Mouse (Mus musculus) midbrain, embryonic 11.5 days (tissue): ENCODE results near the gene Mfge8. TPM values are rescaled to one million over a fixed set of nuclear protein-coding genes. Genes with fewer than 3 reads are reported as not detected.

Experiments
- ATAC-seq: fragments of 200-750 bp; cut with Nextera tagmentation; 2 replicates; pipeline ENCODE4 v1.8.0; 2017; ENCODE audit warnings: moderate TSS enrichment, moderate library complexity; ENCODE audit not compliant: low FRiP score
- DNase-seq: peaks from one replicate; pipeline ENCODE4 v3.0.0; 2015; ENCODE audit warnings: low spot score; ENCODE audit errors: missing footprints
- H3K27ac ChIP-seq: fragments of 300-500 bp; sonication (generic); 2 replicates; pipeline ENCODE4 v1.5.1; 2014; ENCODE audit warnings: low read depth, low read length
- H3K27me3 ChIP-seq: fragments of 300-500 bp; sonication (generic); 2 replicates; pipeline ENCODE4 v1.6.1; 2014; ENCODE audit warnings: mild to moderate bottlenecking, low read length, moderate library complexity, mixed read lengths; ENCODE audit not compliant: control insufficient read depth, insufficient read depth
- H3K36me3 ChIP-seq: fragments of 300-500 bp; sonication (generic); 2 replicates; pipeline ENCODE4 v1.6.1; 2014; ENCODE audit warnings: mild to moderate bottlenecking, low read length, moderate library complexity, mixed read lengths; ENCODE audit not compliant: control insufficient read depth, insufficient read depth
- H3K4me1 ChIP-seq: fragments of 300-500 bp; sonication (generic); 2 replicates; pipeline ENCODE4 v1.6.1; 2014; ENCODE audit warnings: low read length; ENCODE audit not compliant: control insufficient read depth, insufficient read depth
- H3K4me2 ChIP-seq: fragments of 300-500 bp; sonication (generic); 2 replicates; pipeline ENCODE4 v1.6.1; 2014; ENCODE audit warnings: mild to moderate bottlenecking, moderate library complexity
- H3K4me3 ChIP-seq: fragments of 300-500 bp; sonication (generic); 2 replicates; pipeline ENCODE4 v1.5.1; 2014; ENCODE audit warnings: low read depth, low read length
- H3K9ac ChIP-seq: fragments of 300-500 bp; sonication (generic); 2 replicates; pipeline ENCODE4 v1.6.1; 2014; ENCODE audit warnings: low read length
- H3K9me3 ChIP-seq: fragments of 300-500 bp; sonication (generic); 2 replicates; pipeline ENCODE4 v1.6.1; 2016; ENCODE audit warnings: low read length; ENCODE audit not compliant: control insufficient read depth
- WGBS: fragments of 180-500 bp; shearing (Covaris S2); extraction: QIAGEN DNeasy Blood & Tissue Kit; methylation state at CpG from one replicate; pipeline ENCODE4 v1.1.7; 2014; 5-methylcytosine and 5-hydroxymethylcytosine counted together
- polyA plus RNA-seq: library from polyadenylated mRNA; unstranded; fragments of >200 nt; fragmentation: Nextera tagmentation; extraction: Ambion mirVana; gene quantifications from 2 replicates; pipeline ENCODE4 v1.2.1, GENCODE M21; 2014

Mfge8 gene
- 70.6 and 76.9 TPM in 2 replicates for polyA plus RNA-seq

GRCm38 (mm10) chr7:79148711-79149266 is at the start of gene Mfge8:
Mfge8 (minus strand) TSS chr7:79149060.
- H3K27me3 ChIP-seq, result no peaks in the 10 kb centered on the region
- ATAC-seq (peak; percentile 98), DNase-seq (peak; percentile 99)
- H3K36me3 ChIP-seq, result no peaks in the 10 kb centered on the region
- WGBS, result under 1% methylated on average over 39 of the region's 39 CpGs
- peak within 1 kb of the TSS; percentile 44 for H3K9ac ChIP-seq
- peak within 1 kb of the TSS; percentile 61 for H3K4me2 ChIP-seq
- H3K4me3 ChIP-seq, result peak within 1 kb of the TSS; percentile 42
- H3K9me3 ChIP-seq, result no peaks in the 10 kb centered on the region
- H3K27ac ChIP-seq, result no peak within 1 kb of the TSS
- peaks cover 13% of the 10 kb centered on the region for H3K4me1 ChIP-seq

GRCm38 (mm10) chr7:79194560-79195413 is 45.9 kb upstream of the Mfge8 start:
- ATAC-seq (no peak), DNase-seq (no peak)
- 88% methylated on average over 16 of the region's 16 CpGs for WGBS
- Histone ChIP-seq H3K4me1 (no peaks in the 10 kb centered on the region), H3K36me3 (no peaks in the 10 kb centered on the region), H3K4me2 (no peak overlapping the region), H3K27me3 (no peaks in the 10 kb centered on the region), H3K9ac (no peak overlapping the region), H3K27ac (no peak overlapping the region), H3K9me3 (no peaks in the 10 kb centered on the region), H3K4me3 (no peak overlapping the region)

- H3K9ac ChIP-seq, result no peak overlapping the region
These were observed 45.1 kb upstream of the Mfge8 start for GRCm38 (mm10) chr7:79193936-79194335.

GRCm38 (mm10) chr7:79191501-79191900 is 42.6 kb upstream of the Mfge8 start:
- H3K27ac ChIP-seq, result no peak overlapping the region
- DNase-seq, result no peak
- H3K36me3 ChIP-seq, result no peaks in the 10 kb centered on the region
- H3K9me3 ChIP-seq, result no peaks in the 10 kb centered on the region
- no peaks in the 10 kb centered on the region for H3K27me3 ChIP-seq
- WGBS, result 75% methylated on average over 5 of the region's 5 CpGs
- no peak overlapping the region for H3K9ac ChIP-seq
- no peak for ATAC-seq
- H3K4me2 ChIP-seq, result no peak overlapping the region
- H3K4me3 ChIP-seq, result no peak overlapping the region
- H3K4me1 ChIP-seq, result no peaks in the 10 kb centered on the region

More at GRCm38 (mm10) chr7:79193936-79194335, 45.1 kb upstream of the Mfge8 start:
- DNase-seq (no peak), ATAC-seq (no peak)
- no peak overlapping the region for H3K4me2 ChIP-seq
- H3K4me1 ChIP-seq, result no peaks in the 10 kb centered on the region
- H3K27ac ChIP-seq, result no peak overlapping the region
- no peaks in the 10 kb centered on the region for H3K36me3 ChIP-seq
- H3K27me3 ChIP-seq, result no peaks in the 10 kb centered on the region
- H3K9me3 ChIP-seq, result no peaks in the 10 kb centered on the region
- H3K4me3 ChIP-seq, result no peak overlapping the region
- WGBS, result 80% methylated on average over 5 of the region's 5 CpGs

GRCm38 (mm10) chr7:79190592-79190991 is 41.7 kb upstream of the Mfge8 start:
- H3K4me3 ChIP-seq, result no peak overlapping the region
- DNase-seq (no peak), ATAC-seq (no peak)
- no peaks in the 10 kb centered on the region for H3K9me3 ChIP-seq
- no peak overlapping the region for H3K9ac ChIP-seq
- H3K4me1 ChIP-seq, result no peaks in the 10 kb centered on the region
- H3K27ac ChIP-seq, result no peak overlapping the region
- WGBS, result 36% methylated on average over 3 of the region's 3 CpGs
- no peaks in the 10 kb centered on the region for H3K36me3 ChIP-seq
- no peak overlapping the region for H3K4me2 ChIP-seq
- H3K27me3 ChIP-seq, result no peaks in the 10 kb centered on the region

GRCm38 (mm10) chr7:79189211-79189610 is 40.4 kb upstream of the Mfge8 start:
- DNase-seq (no peak), ATAC-seq (no peak)
- H3K27me3 ChIP-seq, result no peaks in the 10 kb centered on the region
- WGBS, result 47% methylated on average over 3 of the region's 5 CpGs
- H3K9ac ChIP-seq, result no peak overlapping the region
- H3K4me3 ChIP-seq, result no peak overlapping the region
- no peaks in the 10 kb centered on the region for H3K9me3 ChIP-seq
- no peaks in the 10 kb centered on the region for H3K4me1 ChIP-seq
- no peak overlapping the region for H3K27ac ChIP-seq
- no peak overlapping the region for H3K4me2 ChIP-seq
- H3K36me3 ChIP-seq, result no peaks in the 10 kb centered on the region

GRCm38 (mm10) chr7:79187591-79187990 is 38.7 kb upstream of the Mfge8 start:
- Histone ChIP-seq H3K4me1 (no peaks in the 10 kb centered on the region), H3K27ac (no peak overlapping the region), H3K27me3 (no peaks in the 10 kb centered on the region), H3K4me2 (no peak overlapping the region), H3K36me3 (no peaks in the 10 kb centered on the region), H3K9me3 (no peaks in the 10 kb centered on the region), H3K4me3 (no peak overlapping the region), H3K9ac (no peak overlapping the region)
- no peak for ATAC-seq
- 85% methylated on average over 2 of the region's 2 CpGs for WGBS
- no peak for DNase-seq

GRCm38 (mm10) chr7:79183417-79183816 is 34.6 kb upstream of the Mfge8 start:
- Histone ChIP-seq H3K9ac (no peak overlapping the region), H3K27ac (no peak overlapping the region), H3K4me2 (no peak overlapping the region), H3K36me3 (no peaks in the 10 kb centered on the region), H3K9me3 (no peaks in the 10 kb centered on the region), H3K4me3 (no peak overlapping the region), H3K4me1 (no peaks in the 10 kb centered on the region), H3K27me3 (no peaks in the 10 kb centered on the region)
- ATAC-seq (no peak), DNase-seq (no peak)
- 35% methylated on average over 1 of the region's 1 CpGs for WGBS

GRCm38 (mm10) chr7:79173800-79174199 is 24.9 kb upstream of the Mfge8 start:
- no peaks in the 10 kb centered on the region for H3K36me3 ChIP-seq
- no peaks in the 10 kb centered on the region for H3K27me3 ChIP-seq
- ATAC-seq, result no peak
- 85% methylated on average over 3 of the region's 3 CpGs for WGBS
- no peak overlapping the region for H3K9ac ChIP-seq
- no peaks in the 10 kb centered on the region for H3K9me3 ChIP-seq
- no peak overlapping the region for H3K4me2 ChIP-seq
- H3K4me1 ChIP-seq, result no peaks in the 10 kb centered on the region
- DNase-seq, result no peak
- H3K27ac ChIP-seq, result no peak overlapping the region
- H3K4me3 ChIP-seq, result no peak overlapping the region
